Mouse (Mus musculus) lung, adult 2 months (tissue): ENCODE data around the gene Tmem179.

Experiments used
- CTCF ChIP-seq: fragments of 200-500 bp; IDR thresholded peaks from 2 replicates; pipeline ENCODE4 v1.5.1; 2011; ENCODE audit warnings: mild to moderate bottlenecking, low read length, control low read depth; ENCODE audit not compliant: insufficient read depth
- POLR2A ChIP-seq: fragments of 200-500 bp; IDR thresholded peaks from 2 replicates; pipeline ENCODE4 v1.6.1; 2011; ENCODE audit warnings: low read depth, mild to moderate bottlenecking, control low read depth, low read length, borderline replicate concordance; ENCODE audit errors: extremely low read depth

DNA sequence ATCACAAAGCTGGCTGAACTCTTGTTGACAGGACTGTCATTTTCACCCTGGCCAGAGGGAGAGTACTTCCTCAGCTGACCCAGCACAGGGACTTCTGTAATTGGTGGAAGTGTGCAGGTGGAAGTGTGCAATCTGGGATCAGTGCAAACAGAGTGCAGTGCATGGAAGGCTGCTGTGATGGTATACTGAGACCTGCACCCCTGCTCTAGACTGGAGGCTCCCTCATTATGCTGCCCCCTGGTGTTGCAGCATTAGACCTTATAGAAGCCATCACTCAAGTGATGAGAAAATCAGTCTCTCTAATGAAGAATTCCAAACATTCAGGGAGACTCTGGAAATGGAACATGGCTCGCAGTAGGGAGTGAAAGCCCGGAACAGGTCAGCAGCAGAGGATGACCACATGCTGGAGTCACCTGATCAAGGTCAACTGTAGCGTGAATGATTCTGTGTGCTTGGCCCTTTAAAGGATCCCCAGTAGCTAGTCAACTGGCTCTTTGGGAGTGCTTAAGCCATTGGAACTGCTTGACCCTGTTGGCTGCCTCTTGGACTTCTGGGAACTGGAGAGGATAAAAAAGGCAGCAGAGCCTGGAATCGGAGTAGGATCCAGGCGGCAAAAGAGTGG is 43.7 kb upstream of the Tmem179 start:
- TF ChIP-seq CTCF: peak; percentile 38; the same call in 1 of the 2 replicates
- no peak for TF ChIP-seq POLR2A
